Mouse (Mus musculus): ENCODE results near the gene Sh3kbp1. TPM values are rescaled to one million over a fixed set of nuclear protein-coding genes. Genes with fewer than 3 reads are reported as not detected.

Sh3kbp1 gene
- polyA plus RNA-seq, 1 experiment from 2014 or later: 28.5 TPM

DNA sequence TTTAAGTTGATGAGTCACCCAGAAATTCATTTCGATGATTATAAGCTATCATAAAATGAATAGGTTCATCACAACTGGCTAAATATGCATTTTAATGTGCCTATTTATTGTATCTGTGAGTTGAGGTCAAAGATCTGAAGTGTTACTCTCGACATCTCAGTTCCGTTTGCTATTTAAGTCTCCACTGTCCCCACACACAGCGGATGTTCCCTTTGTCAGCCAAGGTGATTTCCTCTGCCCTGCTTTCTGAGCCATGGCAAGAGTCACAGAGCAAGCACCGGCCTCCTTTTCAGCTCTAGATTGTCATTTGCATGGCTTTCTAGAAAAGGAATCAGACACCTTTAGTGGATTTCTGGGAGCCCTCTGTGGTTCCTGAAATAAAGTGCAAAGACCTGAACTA lies 254.5 kb downstream of the Sh3kbp1 start:
- no peak overlapping the region for H3K4me2 ChIP-seq (ENCODE audit: low read depth, low read length, severe bottlenecking)
- no peak overlapping the region for H3K27ac ChIP-seq (ENCODE audit: low read depth, low read length)
- H3K9me3 ChIP-seq (ENCODE audit: control insufficient read depth, low read length): no peaks in the 10 kb centered on the region
- 80% methylated on average over 5 of the region's 5 CpGs for WGBS
- DNase-seq (ENCODE audit: low spot score): no peak
- no peak overlapping the region for H3K4me3 ChIP-seq (ENCODE audit: low read depth, low read length)
- H3K36me3 ChIP-seq (ENCODE audit: control insufficient read depth, insufficient read depth, low read length): no peaks in the 10 kb centered on the region
- H3K9ac ChIP-seq (ENCODE audit: low read length): no peak overlapping the region
- ATAC-seq (replicated peaks; ENCODE audit: low FRiP score): no peak
- H3K27me3 ChIP-seq (ENCODE audit: control insufficient read depth, insufficient read depth, low read length): peaks cover 2% of the 10 kb centered on the region; the same call in 1 of the 2 replicates
- no peaks in the 10 kb centered on the region for H3K4me1 ChIP-seq (replicated peaks; ENCODE audit: control insufficient read depth, insufficient read depth, low read length)

DNA sequence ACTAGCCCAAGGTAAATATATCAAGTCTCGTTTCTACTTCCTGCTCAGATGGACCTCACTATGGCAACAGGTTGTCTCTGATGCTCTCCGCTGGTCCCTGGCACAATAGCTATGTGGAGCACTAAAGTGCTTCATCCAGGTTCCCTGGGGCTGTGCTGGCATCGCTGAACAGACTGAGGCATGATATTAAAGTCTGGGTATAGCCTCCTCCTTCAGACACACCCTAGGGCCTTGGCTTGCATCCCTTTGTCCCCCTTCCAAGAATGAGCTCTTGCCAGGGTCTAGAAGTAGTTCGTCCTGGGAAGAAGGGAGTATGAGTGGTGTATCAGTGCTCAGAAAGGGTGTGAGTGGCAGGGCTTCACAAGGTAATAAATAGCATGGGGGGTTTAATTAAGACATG lies 269.5 kb downstream of the Sh3kbp1 start:
- DNase-seq (ENCODE audit: low spot score) (no peak), ATAC-seq (replicated peaks; ENCODE audit: low FRiP score) (no peak)
- Histone ChIP-seq H3K4me3 (ENCODE audit: low read depth, low read length) (no peak overlapping the region), H3K36me3 (ENCODE audit: control insufficient read depth, insufficient read depth, low read length) (no peaks in the 10 kb centered on the region), H3K9me3 (ENCODE audit: control insufficient read depth, low read length) (no peaks in the 10 kb centered on the region), H3K27me3 (ENCODE audit: control insufficient read depth, insufficient read depth, low read length) (peaks cover 16% of the 10 kb centered on the region), H3K27ac (ENCODE audit: low read depth, low read length) (no peak overlapping the region), H3K4me2 (ENCODE audit: low read depth, low read length, severe bottlenecking) (no peak overlapping the region), H3K9ac (ENCODE audit: low read length) (no peak overlapping the region), H3K4me1 (replicated peaks; ENCODE audit: control insufficient read depth, insufficient read depth, low read length) (no peaks in the 10 kb centered on the region)
- WGBS: 76% methylated on average over 4 of the region's 4 CpGs

DNA sequence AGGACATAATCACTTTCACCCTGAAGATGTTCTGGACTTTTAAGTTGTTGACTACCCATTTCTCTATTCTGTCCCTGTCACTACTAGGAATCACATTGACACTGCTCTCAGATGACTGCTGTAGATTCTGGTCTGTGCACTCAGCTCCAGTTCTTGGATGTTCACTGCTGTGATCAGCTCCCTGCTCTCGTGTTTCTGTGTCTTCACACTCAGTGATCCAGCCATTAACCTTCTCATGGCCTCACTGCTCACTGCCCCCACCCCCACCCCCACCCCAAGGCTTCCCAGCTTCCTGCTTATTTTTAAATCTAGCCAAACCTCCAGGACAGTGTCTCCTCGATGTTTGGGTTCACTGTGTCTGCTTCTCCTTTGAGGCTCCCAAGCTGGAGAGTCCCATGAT lies 271.0 kb downstream of the Sh3kbp1 start:
- Histone ChIP-seq H3K36me3 (ENCODE audit: control insufficient read depth, insufficient read depth, low read length) (no peaks in the 10 kb centered on the region), H3K9me3 (ENCODE audit: control insufficient read depth, low read length) (no peaks in the 10 kb centered on the region), H3K27ac (ENCODE audit: low read depth, low read length) (no peak overlapping the region), H3K9ac (ENCODE audit: low read length) (no peak overlapping the region), H3K27me3 (ENCODE audit: control insufficient read depth, insufficient read depth, low read length) (peaks cover 13% of the 10 kb centered on the region; the same call in 1 of the 2 replicates), H3K4me2 (ENCODE audit: low read depth, low read length, severe bottlenecking) (no peak overlapping the region), H3K4me1 (replicated peaks; ENCODE audit: control insufficient read depth, insufficient read depth, low read length) (no peaks in the 10 kb centered on the region), H3K4me3 (ENCODE audit: low read depth, low read length) (no peak overlapping the region)
- ATAC-seq (replicated peaks; ENCODE audit: low FRiP score) (no peak), DNase-seq (ENCODE audit: low spot score) (no peak)
- 52% methylated on average over 2 of the region's 2 CpGs for WGBS

DNA sequence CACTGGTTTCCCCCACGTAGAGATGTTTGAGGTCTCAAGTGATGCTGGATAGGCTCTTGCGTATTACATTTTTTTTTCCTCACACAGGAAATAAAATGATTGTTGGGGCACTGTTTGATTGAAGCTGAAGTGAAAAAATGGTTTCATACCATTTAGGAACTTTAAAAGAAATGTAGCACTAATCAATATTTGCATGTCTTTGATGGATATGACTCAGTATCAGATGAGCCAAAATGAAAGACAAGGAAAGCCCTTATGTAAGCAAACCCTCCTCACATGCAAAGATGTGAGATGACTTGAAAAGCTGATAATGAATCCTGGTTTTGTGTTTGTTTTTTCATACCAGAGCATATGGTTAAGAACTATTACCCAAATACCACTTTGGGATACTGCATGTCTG lies 272.0 kb downstream of the Sh3kbp1 start:
- Histone ChIP-seq H3K27me3 (ENCODE audit: control insufficient read depth, insufficient read depth, low read length) (peaks cover 15% of the 10 kb centered on the region; the same call in 1 of the 2 replicates), H3K27ac (ENCODE audit: low read depth, low read length) (no peak overlapping the region), H3K9ac (ENCODE audit: low read length) (no peak overlapping the region), H3K4me2 (ENCODE audit: low read depth, low read length, severe bottlenecking) (no peak overlapping the region), H3K4me1 (replicated peaks; ENCODE audit: control insufficient read depth, insufficient read depth, low read length) (no peaks in the 10 kb centered on the region), H3K36me3 (ENCODE audit: control insufficient read depth, insufficient read depth, low read length) (no peaks in the 10 kb centered on the region), H3K4me3 (ENCODE audit: low read depth, low read length) (no peak overlapping the region), H3K9me3 (ENCODE audit: control insufficient read depth, low read length) (no peaks in the 10 kb centered on the region)
- 77% methylated on average over 2 of the region's 2 CpGs for WGBS
- DNase-seq (ENCODE audit: low spot score): no peak
- ATAC-seq (replicated peaks; ENCODE audit: low FRiP score): no peak

DNA sequence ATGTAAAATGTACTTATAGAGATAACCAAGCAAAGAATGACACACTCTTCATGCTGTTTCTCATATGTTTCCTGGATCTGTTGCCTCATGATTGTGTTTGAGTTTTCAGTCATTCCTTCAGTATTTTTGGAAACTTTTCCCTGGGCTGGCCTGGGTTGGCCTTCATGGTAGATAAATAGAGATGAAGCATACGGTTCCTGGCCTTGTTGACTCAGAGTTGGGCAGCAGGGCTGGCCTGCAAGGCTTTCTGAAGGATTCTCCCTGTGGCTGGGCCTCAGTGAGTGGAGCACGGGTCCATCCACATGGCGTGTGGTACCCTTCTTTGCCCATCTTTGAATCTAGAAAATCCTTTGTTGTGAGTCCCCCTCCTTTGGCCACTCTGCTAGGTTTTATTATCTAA lies 276.3 kb downstream of the Sh3kbp1 start:
- no peak for ATAC-seq (replicated peaks; ENCODE audit: low FRiP score)
- Histone ChIP-seq H3K4me1 (replicated peaks; ENCODE audit: control insufficient read depth, insufficient read depth, low read length) (no peaks in the 10 kb centered on the region), H3K36me3 (ENCODE audit: control insufficient read depth, insufficient read depth, low read length) (no peaks in the 10 kb centered on the region), H3K9me3 (ENCODE audit: control insufficient read depth, low read length) (no peaks in the 10 kb centered on the region), H3K27ac (ENCODE audit: low read depth, low read length) (no peak overlapping the region), H3K4me3 (ENCODE audit: low read depth, low read length) (no peak overlapping the region), H3K4me2 (ENCODE audit: low read depth, low read length, severe bottlenecking) (no peak overlapping the region), H3K9ac (ENCODE audit: low read length) (no peak overlapping the region), H3K27me3 (ENCODE audit: control insufficient read depth, insufficient read depth, low read length) (peaks cover 11% of the 10 kb centered on the region; the same call in 1 of the 2 replicates)
- WGBS: 83% methylated on average over 3 of the region's 3 CpGs
- DNase-seq (ENCODE audit: low spot score): no peak

DNA sequence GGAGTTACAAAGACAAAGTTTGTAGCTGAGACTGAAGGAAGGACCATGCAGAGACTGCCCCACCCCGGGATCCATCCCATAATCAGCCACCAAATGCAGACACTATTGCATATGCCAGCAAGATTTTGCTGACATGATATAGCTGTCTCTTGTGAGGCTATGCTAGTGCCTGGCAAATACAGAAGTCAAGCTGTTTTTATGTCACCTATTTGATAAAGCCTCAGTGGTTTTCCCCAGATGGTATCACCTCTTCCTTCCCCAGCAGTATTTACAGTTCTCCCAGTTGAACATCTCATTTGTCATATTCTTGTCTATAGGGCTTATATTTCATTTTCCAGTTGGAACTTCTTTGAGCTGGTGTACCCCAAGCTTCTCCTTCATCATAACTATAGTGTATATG lies 280.6 kb downstream of the Sh3kbp1 start:
- Histone ChIP-seq H3K4me3 (ENCODE audit: low read depth, low read length) (no peak overlapping the region), H3K9me3 (ENCODE audit: control insufficient read depth, low read length) (no peaks in the 10 kb centered on the region), H3K9ac (ENCODE audit: low read length) (no peak overlapping the region), H3K27me3 (ENCODE audit: control insufficient read depth, insufficient read depth, low read length) (peaks cover 12% of the 10 kb centered on the region), H3K4me1 (replicated peaks; ENCODE audit: control insufficient read depth, insufficient read depth, low read length) (no peaks in the 10 kb centered on the region), H3K36me3 (ENCODE audit: control insufficient read depth, insufficient read depth, low read length) (no peaks in the 10 kb centered on the region), H3K27ac (ENCODE audit: low read depth, low read length) (no peak overlapping the region), H3K4me2 (ENCODE audit: low read depth, low read length, severe bottlenecking) (no peak overlapping the region)
- ATAC-seq (replicated peaks; ENCODE audit: low FRiP score) (no peak), DNase-seq (ENCODE audit: low spot score) (no peak)
- 95% methylated on average over 1 of the region's 1 CpGs for WGBS

DNA sequence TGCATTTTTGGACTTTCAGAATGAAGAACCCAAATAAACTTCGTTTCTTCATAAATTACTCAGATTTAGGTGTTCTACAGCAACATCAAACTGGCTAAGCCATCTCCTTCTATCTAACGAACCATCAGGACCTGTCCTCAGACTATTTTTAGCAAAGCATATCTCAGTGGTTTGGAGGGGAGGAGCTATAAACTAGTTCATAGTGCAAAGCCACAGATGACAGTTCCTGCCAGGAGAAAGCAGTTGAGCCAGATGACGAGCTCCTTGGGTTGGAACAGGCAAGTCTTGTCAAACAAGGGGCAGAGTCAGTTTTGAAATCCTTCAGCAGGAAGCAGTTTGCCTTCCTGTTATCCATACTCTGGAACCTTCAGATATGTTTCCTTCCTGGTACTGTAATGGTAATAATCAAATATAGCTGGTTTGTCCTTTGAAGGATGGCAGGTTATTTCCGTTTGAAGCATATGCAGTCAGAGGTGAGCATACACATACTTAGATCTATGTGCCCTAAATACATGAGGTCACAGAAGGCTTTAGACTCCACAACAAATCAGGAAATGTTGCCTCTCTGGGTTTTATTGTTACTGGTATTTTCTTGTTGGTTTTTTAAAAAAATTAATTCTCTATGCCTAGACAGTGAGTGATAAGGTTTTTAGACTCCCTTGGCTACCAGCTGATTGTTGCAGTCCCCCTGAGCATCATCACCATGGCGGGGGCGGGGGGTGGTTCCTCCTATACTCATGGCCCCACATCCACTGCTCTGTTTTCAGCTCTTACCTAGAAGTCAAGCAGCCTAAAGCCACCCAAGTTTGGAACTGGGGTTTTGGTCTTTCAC lies 282.6 kb downstream of the Sh3kbp1 start:
- H3K9me3 ChIP-seq (ENCODE audit: control insufficient read depth, low read length): no peaks in the 10 kb centered on the region
- no peaks in the 10 kb centered on the region for H3K36me3 ChIP-seq (ENCODE audit: control insufficient read depth, insufficient read depth, low read length)
- no peak overlapping the region for H3K4me3 ChIP-seq (ENCODE audit: low read depth, low read length)
- DNase-seq (ENCODE audit: low spot score) (no peak), ATAC-seq (replicated peaks; ENCODE audit: low FRiP score) (no peak)
- no peak overlapping the region for H3K9ac ChIP-seq (ENCODE audit: low read length)
- H3K4me2 ChIP-seq (ENCODE audit: low read depth, low read length, severe bottlenecking): no peak overlapping the region
- H3K4me1 ChIP-seq (replicated peaks; ENCODE audit: control insufficient read depth, insufficient read depth, low read length): no peaks in the 10 kb centered on the region
- H3K27ac ChIP-seq (ENCODE audit: low read depth, low read length): no peak overlapping the region
- peaks cover 10% of the 10 kb centered on the region for H3K27me3 ChIP-seq (ENCODE audit: control insufficient read depth, insufficient read depth, low read length)
- 83% methylated on average over 6 of the region's 6 CpGs for WGBS

DNA sequence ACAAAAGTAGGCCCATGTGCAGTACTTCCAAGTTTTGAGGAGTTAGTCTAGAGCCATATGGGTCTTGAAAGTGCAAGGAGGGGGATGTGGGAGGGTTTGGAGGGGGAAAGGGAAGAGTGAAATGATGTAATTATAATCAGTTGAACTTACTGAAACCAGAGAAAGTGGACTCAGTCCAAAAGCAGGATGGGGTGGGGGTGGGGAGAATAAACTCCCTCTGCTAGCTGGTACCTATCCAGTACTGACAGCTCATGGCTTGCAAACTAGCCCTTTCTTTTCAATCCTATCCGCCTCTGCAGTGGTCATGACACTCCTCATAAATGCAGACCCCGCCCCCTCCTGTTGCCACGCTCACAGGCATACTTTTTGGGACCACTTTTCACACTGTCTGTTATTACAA lies 283.5 kb downstream of the Sh3kbp1 start:
- H3K36me3 ChIP-seq (ENCODE audit: control insufficient read depth, insufficient read depth, low read length): no peaks in the 10 kb centered on the region
- H3K9ac ChIP-seq (ENCODE audit: low read length): no peak overlapping the region
- H3K4me1 ChIP-seq (replicated peaks; ENCODE audit: control insufficient read depth, insufficient read depth, low read length): no peaks in the 10 kb centered on the region
- no peak for DNase-seq (ENCODE audit: low spot score)
- no peak for ATAC-seq (replicated peaks; ENCODE audit: low FRiP score)
- no peak overlapping the region for H3K4me3 ChIP-seq (ENCODE audit: low read depth, low read length)
- H3K9me3 ChIP-seq (ENCODE audit: control insufficient read depth, low read length): no peaks in the 10 kb centered on the region
- H3K27me3 ChIP-seq (ENCODE audit: control insufficient read depth, insufficient read depth, low read length): peaks cover 10% of the 10 kb centered on the region
- H3K4me2 ChIP-seq (ENCODE audit: low read depth, low read length, severe bottlenecking): no peak overlapping the region
- no peak overlapping the region for H3K27ac ChIP-seq (ENCODE audit: low read depth, low read length)
- 88% methylated on average over 3 of the region's 3 CpGs for WGBS

DNA sequence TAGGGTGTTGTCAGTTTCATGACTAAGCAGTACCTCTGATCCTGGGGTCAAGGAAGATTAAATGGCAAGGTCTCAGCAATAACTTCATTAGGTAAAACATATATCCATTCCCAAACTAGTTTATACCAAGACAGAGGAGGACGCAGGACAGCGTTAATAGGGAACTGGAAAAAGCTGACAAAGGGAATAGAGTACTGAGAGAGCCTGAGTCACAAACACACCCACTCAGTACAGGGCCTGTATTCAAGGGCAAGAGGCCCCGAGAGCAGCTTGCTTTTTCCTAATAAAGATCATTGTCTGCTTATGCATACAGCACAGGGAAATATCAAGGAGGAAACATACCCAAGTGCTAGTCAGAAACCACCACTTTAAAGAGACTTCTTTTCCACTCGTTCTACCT lies 284.5 kb downstream of the Sh3kbp1 start:
- Histone ChIP-seq H3K4me1 (replicated peaks; ENCODE audit: control insufficient read depth, insufficient read depth, low read length) (no peaks in the 10 kb centered on the region), H3K4me3 (ENCODE audit: low read depth, low read length) (no peak overlapping the region), H3K27ac (ENCODE audit: low read depth, low read length) (no peak overlapping the region), H3K4me2 (ENCODE audit: low read depth, low read length, severe bottlenecking) (no peak overlapping the region), H3K9ac (ENCODE audit: low read length) (no peak overlapping the region), H3K36me3 (ENCODE audit: control insufficient read depth, insufficient read depth, low read length) (no peaks in the 10 kb centered on the region), H3K9me3 (ENCODE audit: control insufficient read depth, low read length) (no peaks in the 10 kb centered on the region), H3K27me3 (ENCODE audit: control insufficient read depth, insufficient read depth, low read length) (peaks cover 8% of the 10 kb centered on the region)
- ATAC-seq (replicated peaks; ENCODE audit: low FRiP score) (no peak), DNase-seq (ENCODE audit: low spot score) (no peak)
- 93% methylated on average over 4 of the region's 4 CpGs for WGBS

Measured in forebrain, embryonic 11.5 days (tissue).